Mouse (Mus musculus) cerebellum, postnatal 10 days (tissue): Measurements from ENCODE around the gene Trim71.

Experiments
- DNase-seq, 2 experiments: peaks; one replicate each; pipeline ENCODE4 v3.0.0; 2021; ENCODE audit warnings: mixed read lengths in 2 of 2

Trim71 gene

GRCm38 (mm10) chr9:114563761-114564606 lies at the start of gene Trim71:
Gene Trim71, minus strand, starts transcription at chr9:114564369.
- peak; percentile 18 to 36 for DNase-seq

GRCm38 (mm10) chr9:114613026-114613425 lies 48.9 kb upstream of the Trim71 start:
- no peak for DNase-seq

- no peak for DNase-seq
Measured at GRCm38 (mm10) chr9:114612566-114612965, 48.4 kb upstream of the Trim71 start.

GRCm38 (mm10) chr9:114610266-114610665 lies 46.1 kb upstream of the Trim71 start:
- DNase-seq, result no peak

- peak; percentile 98 for DNase-seq
Measured at GRCm38 (mm10) chr9:114603876-114604540, 39.8 kb upstream of the Trim71 start.

GRCm38 (mm10) chr9:114601096-114601495 lies 36.9 kb upstream of the Trim71 start:
- no peak for DNase-seq

- DNase-seq, result peak in 1 of 2 experiments; percentile 27
Measured at GRCm38 (mm10) chr9:114585017-114585345, 20.8 kb upstream of the Trim71 start.

GRCm38 (mm10) chr9:114584183-114585016 lies 20.2 kb upstream of the Trim71 start:
- peak; percentile 49 to 58 for DNase-seq

- peak; percentile 82 to 83 for DNase-seq
Measured at GRCm38 (mm10) chr9:114583812-114584182, 19.6 kb upstream of the Trim71 start.

GRCm38 (mm10) chr9:114578646-114579045 lies 14.5 kb upstream of the Trim71 start:
- no peak for DNase-seq

GRCm38 (mm10) chr9:114576001-114576400 lies 11.8 kb upstream of the Trim71 start:
- DNase-seq, result no peak

- DNase-seq, result no peak
Measured at GRCm38 (mm10) chr9:114573528-114573927, 9.4 kb upstream of the Trim71 start.

GRCm38 (mm10) chr9:114568682-114569474 lies 4.7 kb upstream of the Trim71 start:
- no peak for DNase-seq

- no peak for DNase-seq
Measured at GRCm38 (mm10) chr9:114564667-114565066, 498 bp upstream of the Trim71 start.

- peak in 1 of 2 experiments; percentile 30 for DNase-seq
Measured at GRCm38 (mm10) chr9:114562919-114563751, 1.0 kb downstream of the Trim71 start.

- no peak for DNase-seq
Measured at GRCm38 (mm10) chr9:114562031-114562918, 1.9 kb downstream of the Trim71 start.

GRCm38 (mm10) chr9:114561671-114561971 lies 2.5 kb downstream of the Trim71 start:
- no peak for DNase-seq

GRCm38 (mm10) chr9:114560771-114561670 lies 3.1 kb downstream of the Trim71 start:
- no peak for DNase-seq

GRCm38 (mm10) chr9:114560141-114560540 lies 4.0 kb downstream of the Trim71 start:
- no peak for DNase-seq

GRCm38 (mm10) chr9:114557086-114557485 lies 7.1 kb downstream of the Trim71 start:
- DNase-seq, result no peak
